Mouse (Mus musculus): ENCODE measurements around the gene Ece1.
"Not testable (repeated sequence)": the region's sequence is repeated elsewhere in the genome, so short reads cannot be mapped to it uniquely, and the experiment has no call there.

DNA sequence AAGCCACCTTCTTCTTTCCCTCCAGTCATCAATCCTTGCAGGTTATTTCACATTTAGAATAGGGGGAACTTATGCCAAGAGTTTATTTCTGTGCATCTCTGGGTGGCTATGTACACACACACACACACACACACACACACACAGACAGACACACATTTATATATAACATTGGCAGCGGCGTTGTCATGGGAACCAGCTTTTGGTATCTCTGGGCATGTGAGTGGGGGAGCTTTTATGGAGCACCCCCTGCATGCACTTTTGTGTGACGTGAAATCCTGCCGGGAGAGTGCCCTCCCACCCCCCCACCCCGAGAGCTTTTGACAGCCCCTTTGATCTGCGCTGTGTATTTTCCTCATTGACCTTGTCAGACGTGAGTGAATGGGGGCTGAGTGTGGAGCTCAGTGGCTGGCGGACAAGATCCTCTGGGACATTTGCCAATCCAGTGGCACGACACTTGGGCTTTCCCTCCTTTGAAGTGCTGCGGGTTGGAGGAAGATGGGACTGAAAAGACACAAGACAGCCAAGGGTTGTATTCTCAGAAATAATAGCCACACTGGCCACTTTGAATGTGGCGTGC is 108.7 kb downstream of the Ece1 start:
- not testable (repeated sequence) for TF ChIP-seq ZNF384 (IDR thresholded peaks at IDR 0.05; ENCODE audit: low read depth, low read length); HCFC1 (IDR thresholded peaks at IDR 0.05; ENCODE audit: borderline replicate concordance, insufficient read depth, low read length); MAFK (IDR thresholded peaks at IDR 0.05; ENCODE audit: insufficient read depth, low read depth, low read length); ZC3H11A (IDR thresholded peaks at IDR 0.05; ENCODE audit: borderline replicate concordance, low read depth, low read length)
